Mouse (Mus musculus) hindbrain, embryonic 10.5 days (tissue): Measurements from ENCODE around the gene Oser1. TPM values are rescaled to one million over a fixed set of nuclear protein-coding genes. Genes with fewer than 3 reads are reported as not detected.

Source experiments
- DNase-seq: peaks from one replicate; pipeline ENCODE4 v3.0.0-alpha.2; 2017; ENCODE audit warnings: low spot score
- H3K27ac ChIP-seq: fragments of 300-500 bp; sonication (generic); 2 replicates; pipeline ENCODE4 v1.5.1; 2016; ENCODE audit warnings: mild to moderate bottlenecking, moderate library complexity
- H3K27me3 ChIP-seq: fragments of 300-500 bp; sonication (generic); 2 replicates; pipeline ENCODE4 v1.6.1; 2016; ENCODE audit warnings: mild to moderate bottlenecking; ENCODE audit not compliant: poor library complexity, insufficient read depth, severe bottlenecking
- H3K36me3 ChIP-seq: fragments of 300-500 bp; sonication (generic); 2 replicates; pipeline ENCODE4 v1.6.1; 2016; ENCODE audit warnings: mild to moderate bottlenecking, moderate library complexity
- H3K4me1 ChIP-seq: fragments of 300-500 bp; sonication (generic); replicated peaks from 2 replicates; pipeline ENCODE4 v1.6.1; 2016; ENCODE audit warnings: mild to moderate bottlenecking
- H3K4me3 ChIP-seq: fragments of 300-500 bp; sonication (generic); 2 replicates; pipeline ENCODE4 v1.5.1; 2016; ENCODE audit warnings: mild to moderate bottlenecking, moderate library complexity
- H3K9me3 ChIP-seq: fragments of 300-500 bp; sonication (generic); 2 replicates; pipeline ENCODE4 v1.6.1; 2016; ENCODE audit warnings: mild to moderate bottlenecking, moderate library complexity
- WGBS: fragments of 180-500 bp; shearing (Covaris S2); methylation state at CpG from one replicate; pipeline ENCODE4 v1.1.7; 2016; 5-methylcytosine and 5-hydroxymethylcytosine counted together
- polyA plus RNA-seq: library from polyadenylated mRNA; unstranded; fragments of >200 nt; fragmentation: Nextera tagmentation; extraction: Ambion mirVana; gene quantifications from 2 replicates; pipeline ENCODE4 v1.2.1, GENCODE M21; 2016

Gene Oser1
- polyA plus RNA-seq, 1 experiment from 2014 or later, result 89.2 TPM

GRCm38 (mm10) chr2:163438619-163439451 lies 14.3 kb upstream of the Oser1 start:
- DNase-seq, result peak; percentile 67
- H3K4me1 ChIP-seq, result peaks cover 35% of the 10 kb centered on the region
- H3K4me3 ChIP-seq, result peak overlapping the region; percentile 72
- H3K9me3 ChIP-seq, result no peaks in the 10 kb centered on the region
- no peaks in the 10 kb centered on the region for H3K36me3 ChIP-seq
- peaks cover 21% of the 10 kb centered on the region for H3K27me3 ChIP-seq
- 1% methylated on average over 30 of the region's 30 CpGs for WGBS
- H3K27ac ChIP-seq, result peak overlapping the region; percentile 90

GRCm38 (mm10) chr2:163438246-163438618 lies 13.7 kb upstream of the Oser1 start, which contains the start of gene Gdap1l1:
TSS of gene Gdap1l1 (plus strand) at chr2:163438476.
- Histone ChIP-seq H3K4me1 (peaks cover 35% of the 10 kb centered on the region), H3K27me3 (peaks cover 21% of the 10 kb centered on the region), H3K36me3 (no peaks in the 10 kb centered on the region), H3K9me3 (no peaks in the 10 kb centered on the region), H3K4me3 (peak within 1 kb of the TSS; percentile 72), H3K27ac (peak within 1 kb of the TSS; percentile 90)
- peak; percentile 42 for DNase-seq
- WGBS, result under 1% methylated on average over 18 of the region's 18 CpGs

- H3K36me3 ChIP-seq, result no peaks in the 10 kb centered on the region
- peak overlapping the region; percentile 90 for H3K27ac ChIP-seq
- peaks cover 35% of the 10 kb centered on the region for H3K4me1 ChIP-seq
- no peaks in the 10 kb centered on the region for H3K9me3 ChIP-seq
- peak overlapping the region; percentile 72 for H3K4me3 ChIP-seq
- DNase-seq, result no peak
- 44% methylated on average over 4 of the region's 4 CpGs for WGBS
- peaks cover 21% of the 10 kb centered on the region for H3K27me3 ChIP-seq
Observed at GRCm38 (mm10) chr2:163437800-163438199, 13.3 kb upstream of the Oser1 start.

GRCm38 (mm10) chr2:163433971-163434370 lies 9.5 kb upstream of the Oser1 start:
- Histone ChIP-seq H3K4me1 (peaks cover 26% of the 10 kb centered on the region), H3K9me3 (no peaks in the 10 kb centered on the region), H3K4me3 (no peak overlapping the region), H3K27ac (no peak overlapping the region), H3K36me3 (no peaks in the 10 kb centered on the region), H3K27me3 (peaks cover 20% of the 10 kb centered on the region)
- no peak for DNase-seq
- WGBS, result 21% methylated on average over 4 of the region's 4 CpGs

- no peaks in the 10 kb centered on the region for H3K27me3 ChIP-seq
- no peak overlapping the region for H3K27ac ChIP-seq
- no peaks in the 10 kb centered on the region for H3K36me3 ChIP-seq
- H3K9me3 ChIP-seq, result no peaks in the 10 kb centered on the region
- no peak overlapping the region for H3K4me3 ChIP-seq
- WGBS, result 89% methylated on average over 9 of the region's 9 CpGs
- H3K4me1 ChIP-seq, result peaks cover 12% of the 10 kb centered on the region
- DNase-seq, result no peak
Observed at GRCm38 (mm10) chr2:163431289-163431688, 6.8 kb upstream of the Oser1 start.

GRCm38 (mm10) chr2:163428346-163429011 lies 4.0 kb upstream of the Oser1 start:
- no peak overlapping the region for H3K4me3 ChIP-seq
- DNase-seq, result no peak
- no peaks in the 10 kb centered on the region for H3K36me3 ChIP-seq
- WGBS, result 54% methylated on average over 4 of the region's 4 CpGs
- no peaks in the 10 kb centered on the region for H3K9me3 ChIP-seq
- no peak overlapping the region for H3K27ac ChIP-seq
- peaks cover 2% of the 10 kb centered on the region; the same call in 1 of the 2 replicates for H3K4me1 ChIP-seq
- H3K27me3 ChIP-seq, result no peaks in the 10 kb centered on the region

DNA sequence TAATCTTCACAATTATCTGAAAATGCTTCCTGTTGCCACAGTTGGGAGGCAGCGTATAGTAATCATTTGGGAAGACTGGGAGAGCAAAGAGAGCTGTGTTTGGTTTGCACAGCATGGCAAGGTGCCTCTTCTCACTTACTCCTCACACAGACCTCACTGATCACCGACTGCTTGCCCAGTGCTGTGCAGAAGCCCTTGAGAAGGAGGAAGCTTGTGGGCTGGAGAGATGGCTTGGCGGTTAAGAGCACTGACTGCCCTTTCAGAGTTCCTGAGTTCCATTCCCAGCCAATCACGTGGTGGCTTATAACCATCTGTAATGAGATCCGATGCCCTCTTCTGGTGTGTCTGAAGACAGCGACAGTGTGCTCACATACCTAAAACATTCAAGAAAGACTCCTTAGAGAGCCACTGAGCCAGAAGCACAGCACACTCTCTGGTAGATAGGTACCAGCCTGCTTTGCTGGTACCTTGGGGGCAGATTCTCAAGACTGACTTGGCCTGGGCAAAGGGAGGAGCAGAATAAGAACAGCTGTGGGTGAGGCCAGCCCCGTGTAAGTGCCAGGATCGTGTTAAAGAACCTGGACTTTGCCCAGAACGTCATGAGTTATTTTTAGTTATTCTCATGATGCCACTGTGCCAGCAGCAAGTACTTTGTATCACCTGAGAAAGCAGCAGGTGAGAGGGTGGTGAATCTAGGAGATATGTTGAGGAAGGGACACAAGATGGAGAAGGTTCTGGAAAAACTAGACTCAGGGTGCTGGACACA lies 1.4 kb downstream of the Oser1 start:
- peaks cover 10% of the 10 kb centered on the region for H3K36me3 ChIP-seq
- no peak for DNase-seq
- no peak overlapping the region for H3K4me3 ChIP-seq
- H3K4me1 ChIP-seq, result peaks cover 18% of the 10 kb centered on the region
- no peak overlapping the region for H3K27ac ChIP-seq
- 84% methylated on average over 9 of the region's 9 CpGs for WGBS
- H3K9me3 ChIP-seq, result no peaks in the 10 kb centered on the region
- H3K27me3 ChIP-seq, result no peaks in the 10 kb centered on the region

GRCm38 (mm10) chr2:163420366-163420886 lies 4.1 kb downstream of the Oser1 start:
- H3K36me3 ChIP-seq, result peaks cover 10% of the 10 kb centered on the region
- 38% methylated on average over 10 of the region's 10 CpGs for WGBS
- no peak for DNase-seq
- no peaks in the 10 kb centered on the region for H3K27me3 ChIP-seq
- peak overlapping the region; percentile 92 for H3K27ac ChIP-seq
- H3K9me3 ChIP-seq, result no peaks in the 10 kb centered on the region
- H3K4me3 ChIP-seq, result peak overlapping the region; percentile 87
- peaks cover 25% of the 10 kb centered on the region for H3K4me1 ChIP-seq

GRCm38 (mm10) chr2:163419346-163420045 lies 5.0 kb downstream of the Oser1 start:
- Histone ChIP-seq H3K4me1 (peaks cover 25% of the 10 kb centered on the region), H3K27me3 (no peaks in the 10 kb centered on the region), H3K36me3 (peaks cover 16% of the 10 kb centered on the region), H3K9me3 (no peaks in the 10 kb centered on the region), H3K4me3 (peak overlapping the region; percentile 87), H3K27ac (peak overlapping the region; percentile 92)
- WGBS, result under 1% methylated on average over 71 of the region's 71 CpGs
- DNase-seq, result peak; percentile 99

GRCm38 (mm10) chr2:163418841-163419345 lies 5.6 kb downstream of the Oser1 start:
- Histone ChIP-seq H3K27ac (peak overlapping the region; percentile 92), H3K4me1 (peaks cover 25% of the 10 kb centered on the region), H3K4me3 (peak overlapping the region; percentile 87), H3K9me3 (no peaks in the 10 kb centered on the region), H3K27me3 (no peaks in the 10 kb centered on the region), H3K36me3 (peaks cover 22% of the 10 kb centered on the region)
- DNase-seq, result no peak
- under 1% methylated on average over 50 of the region's 50 CpGs for WGBS

- peaks cover 26% of the 10 kb centered on the region for H3K36me3 ChIP-seq
- DNase-seq, result no peak
- H3K27ac ChIP-seq, result no peak overlapping the region
- H3K4me3 ChIP-seq, result peak overlapping the region; percentile 87
- no peaks in the 10 kb centered on the region for H3K27me3 ChIP-seq
- H3K9me3 ChIP-seq, result no peaks in the 10 kb centered on the region
- peaks cover 25% of the 10 kb centered on the region for H3K4me1 ChIP-seq
Observed at GRCm38 (mm10) chr2:163417830-163418229, 6.7 kb downstream of the Oser1 start.

- Histone ChIP-seq H3K36me3 (peaks cover 34% of the 10 kb centered on the region), H3K27ac (no peak overlapping the region), H3K9me3 (no peaks in the 10 kb centered on the region), H3K4me1 (peaks cover 25% of the 10 kb centered on the region), H3K4me3 (no peak overlapping the region), H3K27me3 (no peaks in the 10 kb centered on the region)
- WGBS, result 95% methylated on average over 6 of the region's 6 CpGs
- DNase-seq, result no peak
Observed at GRCm38 (mm10) chr2:163417026-163417425, 7.5 kb downstream of the Oser1 start.
